Mouse (Mus musculus) C2C12 (cell line): ENCODE data around the gene Kcnj9. TPM values are rescaled to one million over a fixed set of nuclear protein-coding genes. Genes with fewer than 3 reads are reported as not detected.

Source experiments
- H3K27me3 ChIP-seq: one replicate; pipeline ENCODE4 v1.6.1; 2011; ENCODE audit not compliant: control insufficient read depth, insufficient read depth, insufficient read length
- H3K36me3 ChIP-seq: one replicate; pipeline ENCODE4 v1.6.1; 2011; ENCODE audit not compliant: control insufficient read depth, insufficient read depth
- H3K4me3 ChIP-seq: one replicate; pipeline ENCODE4 v1.5.1; 2011; ENCODE audit warnings: mild to moderate bottlenecking, control low read depth; ENCODE audit not compliant: poor library complexity, insufficient read depth, severe bottlenecking
- H3K79me2 ChIP-seq: one replicate; pipeline ENCODE4 v1.6.1; 2011; ENCODE audit not compliant: control insufficient read depth, insufficient read depth
- H3K79me3 ChIP-seq: one replicate; pipeline ENCODE4 v1.6.1; 2011; ENCODE audit warnings: low read depth, control low read depth
- H3ac ChIP-seq: one replicate; pipeline ENCODE3; 2011; ENCODE audit warnings: low read depth; ENCODE audit not compliant: control insufficient read depth, insufficient read length
- CEBPB ChIP-seq: IDR thresholded peaks from one replicate; pipeline ENCODE4 v1.6.1; 2011; ENCODE audit warnings: low read depth, mild to moderate bottlenecking, control low read depth, moderate library complexity
- CTCF ChIP-seq: IDR thresholded peaks from one replicate; pipeline ENCODE4 v1.5.1; 2011; ENCODE audit not compliant: control insufficient read depth, insufficient read depth, insufficient read length
- FOSL1 ChIP-seq: IDR thresholded peaks from one replicate; pipeline ENCODE4 v1.8.0; 2011; ENCODE audit warnings: mild to moderate bottlenecking, low read length; ENCODE audit not compliant: poor library complexity, insufficient read depth, severe bottlenecking
- MAX ChIP-seq: IDR thresholded peaks from one replicate; pipeline ENCODE4 v1.6.1; 2011; ENCODE audit warnings: mild to moderate bottlenecking, control low read depth
- MYOD1 ChIP-seq: IDR thresholded peaks from one replicate; pipeline ENCODE4 v1.6.1; 2011; ENCODE audit warnings: low read depth; ENCODE audit not compliant: control insufficient read depth, insufficient read length
- MYOG ChIP-seq: IDR thresholded peaks from one replicate; pipeline ENCODE4 v1.6.1; 2011; ENCODE audit not compliant: control insufficient read depth, insufficient read length; ENCODE audit errors: extremely low read depth
- USF1 ChIP-seq: IDR thresholded peaks from one replicate; pipeline ENCODE4 v1.6.1; 2011; ENCODE audit warnings: low read depth, mild to moderate bottlenecking, control low read depth, moderate library complexity
- polyA plus RNA-seq: library from polyadenylated mRNA; unstranded; fragments of >200 nt; fragmentation: generic; extraction: Trizol; gene quantifications from one replicate; pipeline ENCODE4 v1.2.1, GENCODE M21; 2012; ENCODE audit warnings: missing spikeins

Gene Kcnj9
- polyA plus RNA-seq, 1 experiment, result 0.06 TPM

GRCm38 (mm10) chr1:172279768-172280509 lies 49.2 kb downstream of the Kcnj9 start:
- no peak for TF ChIP-seq USF1
- TF ChIP-seq FOSL1, result no peak
- no peak for TF ChIP-seq MYOG
- no peak for TF ChIP-seq MAX
- TF ChIP-seq CEBPB, result no peak
- no peak for TF ChIP-seq CTCF
- no peak for TF ChIP-seq MYOD1

GRCm38 (mm10) chr1:172278328-172278727 lies 50.8 kb downstream of the Kcnj9 start:
- Histone ChIP-seq H3ac (no peak overlapping the region), H3K79me2 (no peaks in the 10 kb centered on the region), H3K36me3 (no peaks in the 10 kb centered on the region), H3K79me3 (no peaks in the 10 kb centered on the region), H3K27me3 (no peaks in the 10 kb centered on the region), H3K4me3 (no peak overlapping the region)
- TF ChIP-seq CTCF (no peak), MYOG (no peak), USF1 (no peak), MAX (no peak), CEBPB (no peak), FOSL1 (no peak), MYOD1 (no peak)

More at GRCm38 (mm10) chr1:172279768-172280509, 49.2 kb downstream of the Kcnj9 start:
- Histone ChIP-seq H3K4me3 (no peak overlapping the region), H3K79me3 (no peaks in the 10 kb centered on the region), H3K36me3 (no peaks in the 10 kb centered on the region), H3K79me2 (no peaks in the 10 kb centered on the region), H3ac (no peak overlapping the region), H3K27me3 (no peaks in the 10 kb centered on the region)

GRCm38 (mm10) chr1:172277172-172277571 lies 51.9 kb downstream of the Kcnj9 start:
- no peaks in the 10 kb centered on the region for H3K79me2 ChIP-seq
- TF ChIP-seq MAX (no peak), MYOG (no peak), FOSL1 (no peak), USF1 (no peak), MYOD1 (no peak)
- no peaks in the 10 kb centered on the region for H3K79me3 ChIP-seq
- H3ac ChIP-seq, result no peak overlapping the region
- no peaks in the 10 kb centered on the region for H3K27me3 ChIP-seq
- H3K36me3 ChIP-seq, result no peaks in the 10 kb centered on the region
- no peak overlapping the region for H3K4me3 ChIP-seq

GRCm38 (mm10) chr1:172274547-172274946 lies 54.6 kb downstream of the Kcnj9 start:
- no peaks in the 10 kb centered on the region for H3K79me2 ChIP-seq
- no peak overlapping the region for H3ac ChIP-seq
- no peaks in the 10 kb centered on the region for H3K27me3 ChIP-seq
- H3K4me3 ChIP-seq, result no peak overlapping the region
- H3K79me3 ChIP-seq, result no peaks in the 10 kb centered on the region
- TF ChIP-seq CEBPB (no peak), MYOG (no peak), MYOD1 (no peak), CTCF (no peak), USF1 (no peak), FOSL1 (no peak), MAX (no peak)
- no peaks in the 10 kb centered on the region for H3K36me3 ChIP-seq

- Histone ChIP-seq H3K36me3 (no peaks in the 10 kb centered on the region), H3K27me3 (no peaks in the 10 kb centered on the region), H3K79me3 (no peaks in the 10 kb centered on the region), H3K79me2 (no peaks in the 10 kb centered on the region), H3ac (no peak overlapping the region), H3K4me3 (no peak overlapping the region)
- no peak for TF ChIP-seq MYOD1
- TF ChIP-seq USF1, result no peak
- no peak for TF ChIP-seq CTCF
- no peak for TF ChIP-seq FOSL1
- no peak for TF ChIP-seq MAX
These were observed 55.0 kb downstream of the Kcnj9 start for GRCm38 (mm10) chr1:172274116-172274515.

GRCm38 (mm10) chr1:172273386-172273785 lies 55.7 kb downstream of the Kcnj9 start:
- no peak overlapping the region for H3K4me3 ChIP-seq
- TF ChIP-seq FOSL1 (no peak), MYOD1 (no peak), MAX (no peak), USF1 (no peak), MYOG (no peak), CTCF (no peak), CEBPB (no peak)
- no peaks in the 10 kb centered on the region for H3K27me3 ChIP-seq
- H3ac ChIP-seq, result no peak overlapping the region
- H3K79me3 ChIP-seq, result no peaks in the 10 kb centered on the region
- no peaks in the 10 kb centered on the region for H3K36me3 ChIP-seq
- H3K79me2 ChIP-seq, result no peaks in the 10 kb centered on the region
